Mouse (Mus musculus) gastrocnemius, postnatal 25 days (tissue): ENCODE results near the gene Nav3. TPM values are rescaled to one million over a fixed set of nuclear protein-coding genes. Genes with fewer than 3 reads are reported as not detected.

Experiments used
- DNase-seq: peaks from one replicate; pipeline ENCODE4 v3.0.0; 2022
- total RNA-seq, 2 experiments: library from RNA; stranded (reverse); gene quantifications; 1 replicate in 1 of 2; 2 replicates in 1 of 2; pipeline ENCODE4 v1.2.3; 2021

The Nav3 gene
- total RNA-seq, 2 experiments from 2014 or later, result 1.6 to 2.9 TPM

- DNase-seq, result no peak
Measured at GRCm38 (mm10) chr10:109806782-109807493, 649.1 kb downstream of the Nav3 start.

GRCm38 (mm10) chr10:109803441-109803840 lies 652.6 kb downstream of the Nav3 start:
- no peak for DNase-seq

- no peak for DNase-seq
Measured at GRCm38 (mm10) chr10:109802236-109802635, 653.8 kb downstream of the Nav3 start.

GRCm38 (mm10) chr10:109799246-109799645 lies 656.8 kb downstream of the Nav3 start:
- DNase-seq, result no peak

- no peak for DNase-seq
Measured at GRCm38 (mm10) chr10:109796981-109797380, 659.0 kb downstream of the Nav3 start.

GRCm38 (mm10) chr10:109793491-109793890 lies 662.5 kb downstream of the Nav3 start:
- no peak for DNase-seq

- DNase-seq, result no peak
Measured at GRCm38 (mm10) chr10:109788728-109789127, 667.3 kb downstream of the Nav3 start.

GRCm38 (mm10) chr10:109779109-109779508 lies 676.9 kb downstream of the Nav3 start:
- DNase-seq, result no peak

- DNase-seq, result no peak
Measured at GRCm38 (mm10) chr10:109769092-109769491, 686.9 kb downstream of the Nav3 start.

- no peak for DNase-seq
Measured at GRCm38 (mm10) chr10:109765650-109766049, 690.4 kb downstream of the Nav3 start.

- DNase-seq, result no peak
Measured at GRCm38 (mm10) chr10:109764412-109765101, 691.4 kb downstream of the Nav3 start.

- no peak for DNase-seq
Measured at GRCm38 (mm10) chr10:109758921-109759600, 696.9 kb downstream of the Nav3 start.

GRCm38 (mm10) chr10:109746901-109747300 lies 709.1 kb downstream of the Nav3 start:
- DNase-seq, result no peak

GRCm38 (mm10) chr10:109741664-109742063 lies 714.3 kb downstream of the Nav3 start:
- no peak for DNase-seq

- no peak for DNase-seq
Measured at GRCm38 (mm10) chr10:109740326-109740725, 715.7 kb downstream of the Nav3 start.

- DNase-seq, result no peak
Measured at GRCm38 (mm10) chr10:109723646-109724045, 732.4 kb downstream of the Nav3 start.

GRCm38 (mm10) chr10:109718808-109719207 lies 737.2 kb downstream of the Nav3 start:
- no peak for DNase-seq

GRCm38 (mm10) chr10:109718390-109718789 lies 737.6 kb downstream of the Nav3 start:
- DNase-seq, result no peak

GRCm38 (mm10) chr10:109713001-109713400 lies 743.0 kb downstream of the Nav3 start:
- DNase-seq, result no peak

GRCm38 (mm10) chr10:109699771-109700335 lies 756.2 kb downstream of the Nav3 start:
- DNase-seq, result no peak

- no peak for DNase-seq
Measured at GRCm38 (mm10) chr10:109690564-109690963, 765.4 kb downstream of the Nav3 start.

- DNase-seq, result peak; percentile 11
Measured at GRCm38 (mm10) chr10:109684109-109685056, 771.6 kb downstream of the Nav3 start.
